Mouse (Mus musculus) heart, embryonic 13.5 days (tissue): Measurements from ENCODE around the gene Uggt1. TPM values are rescaled to one million over a fixed set of nuclear protein-coding genes. Genes with fewer than 3 reads are reported as not detected.

Source experiments
- ATAC-seq: fragments of 200-750 bp; cut with Nextera tagmentation; 2 replicates; pipeline ENCODE4 v1.8.0; 2017; ENCODE audit warnings: moderate TSS enrichment; ENCODE audit not compliant: insufficient number of reproducible peaks, low FRiP score, low TSS enrichment; ENCODE audit errors: extremely low read depth
- H3K27ac ChIP-seq: fragments of 300-500 bp; sonication (generic); replicated peaks from 2 replicates; pipeline ENCODE4 v1.5.1; 2015; ENCODE audit warnings: moderate library complexity, mild to moderate bottlenecking, inconsistent platforms
- H3K27me3 ChIP-seq: fragments of 300-500 bp; sonication (generic); replicated peaks from 2 replicates; pipeline ENCODE4 v1.6.1; 2015; ENCODE audit warnings: mild to moderate bottlenecking, inconsistent platforms
- H3K36me3 ChIP-seq: fragments of 300-500 bp; sonication (generic); 2 replicates; pipeline ENCODE4 v1.6.1; 2015; ENCODE audit warnings: mild to moderate bottlenecking, inconsistent platforms
- H3K4me1 ChIP-seq: fragments of 300-500 bp; sonication (generic); 2 replicates; pipeline ENCODE4 v1.6.1; 2015; ENCODE audit warnings: inconsistent platforms
- H3K4me2 ChIP-seq: fragments of 300-500 bp; sonication (generic); 2 replicates; pipeline ENCODE4 v1.6.1; 2015; ENCODE audit warnings: inconsistent platforms, mild to moderate bottlenecking, moderate library complexity
- H3K4me3 ChIP-seq: fragments of 300-500 bp; sonication (generic); 2 replicates; pipeline ENCODE4 v1.5.1; 2015; ENCODE audit warnings: moderate library complexity, mild to moderate bottlenecking, inconsistent platforms
- H3K9ac ChIP-seq: fragments of 300-500 bp; sonication (generic); 2 replicates; pipeline ENCODE4 v1.6.1; 2015; ENCODE audit warnings: inconsistent platforms, mild to moderate bottlenecking, moderate library complexity
- H3K9me3 ChIP-seq: fragments of 300-500 bp; sonication (generic); 2 replicates; pipeline ENCODE4 v1.6.1; 2016; ENCODE audit warnings: inconsistent platforms
- WGBS: fragments of 180-500 bp; shearing (Covaris S2); methylation state at CpG from one replicate; pipeline ENCODE4 v1.1.7; 2015; ENCODE audit warnings: mixed read lengths; 5-methylcytosine and 5-hydroxymethylcytosine counted together
- polyA plus RNA-seq: library from polyadenylated mRNA; unstranded; fragments of >200 nt; fragmentation: Nextera tagmentation; extraction: Ambion mirVana; gene quantifications from 2 replicates; pipeline ENCODE4 v1.2.1, GENCODE M21; 2015

Gene Uggt1
- polyA plus RNA-seq, 1 experiment from 2014 or later: 32.7 TPM

- Histone ChIP-seq H3K9ac (no peak overlapping the region), H3K36me3 (peaks cover 91% of the 10 kb centered on the region)
Measured at GRCm38 (mm10) chr1:36172941-36173340, 71.6 kb downstream of the Uggt1 start.

GRCm38 (mm10) chr1:36162687-36163086, 81.8 kb downstream of the Uggt1 start:
- WGBS: 60% methylated on average over 8 of the region's 8 CpGs

More at GRCm38 (mm10) chr1:36172941-36173340, 71.6 kb downstream of the Uggt1 start:
- no peak for ATAC-seq
- Histone ChIP-seq H3K4me2 (no peak overlapping the region), H3K27ac (no peak overlapping the region), H3K9me3 (no peaks in the 10 kb centered on the region), H3K4me1 (no peaks in the 10 kb centered on the region), H3K4me3 (no peak overlapping the region), H3K27me3 (no peaks in the 10 kb centered on the region)
- WGBS: 83% methylated on average over 6 of the region's 6 CpGs

DNA sequence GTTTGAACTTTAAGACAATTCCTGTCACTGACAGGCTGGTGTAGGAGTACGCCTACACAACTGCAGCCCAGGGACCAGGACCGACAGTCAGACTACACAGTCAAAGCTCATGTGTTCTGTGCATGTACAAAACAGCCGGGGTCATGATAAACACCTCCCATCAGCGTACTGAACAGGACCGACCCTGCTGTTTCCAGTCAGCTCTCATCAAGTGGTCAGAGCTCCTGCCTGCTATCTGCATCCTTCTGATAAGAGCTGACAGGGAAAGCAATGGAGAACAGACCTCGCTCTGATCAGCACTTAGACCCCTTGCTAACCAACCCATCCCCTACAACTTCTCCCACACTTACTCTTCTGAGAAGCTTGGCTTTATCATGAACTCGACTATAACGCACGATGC, 83.3 kb downstream of the Uggt1 start:
- no peak overlapping the region for H3K9ac ChIP-seq
- no peak for ATAC-seq
- H3K9me3 ChIP-seq: no peaks in the 10 kb centered on the region
- peaks cover 92% of the 10 kb centered on the region for H3K36me3 ChIP-seq
- no peaks in the 10 kb centered on the region for H3K27me3 ChIP-seq
- H3K4me1 ChIP-seq: peaks cover 26% of the 10 kb centered on the region
- H3K27ac ChIP-seq: no peak overlapping the region
- WGBS: 17% methylated on average over 9 of the region's 9 CpGs
- no peak overlapping the region for H3K4me3 ChIP-seq
- no peak overlapping the region for H3K4me2 ChIP-seq

More at GRCm38 (mm10) chr1:36162687-36163086, 81.8 kb downstream of the Uggt1 start:
- Histone ChIP-seq H3K4me1 (peaks cover 26% of the 10 kb centered on the region), H3K4me3 (no peak overlapping the region), H3K4me2 (no peak overlapping the region), H3K27ac (no peak overlapping the region), H3K27me3 (no peaks in the 10 kb centered on the region), H3K9me3 (no peaks in the 10 kb centered on the region), H3K36me3 (peaks cover 86% of the 10 kb centered on the region), H3K9ac (no peak overlapping the region)
- no peak for ATAC-seq

DNA sequence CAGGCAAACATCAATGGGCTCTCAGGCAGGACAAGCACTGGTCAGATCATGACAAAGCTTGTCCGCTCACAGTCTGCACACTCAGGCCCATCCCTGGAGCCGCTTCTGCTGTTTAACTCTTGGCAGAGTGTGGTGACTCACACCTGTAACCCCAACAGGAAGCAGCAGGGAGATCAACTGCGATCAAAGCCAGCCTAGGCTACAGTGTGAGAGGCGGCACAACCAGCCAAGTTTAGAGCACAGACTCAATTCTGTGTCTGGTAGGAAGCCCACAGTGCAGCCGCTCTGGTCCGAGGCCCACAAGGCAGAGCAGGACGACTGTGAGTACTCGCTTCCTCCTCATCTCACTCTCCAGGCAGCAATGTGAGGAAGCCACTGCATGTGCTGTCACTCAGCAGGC, 84.3 kb downstream of the Uggt1 start:
- Histone ChIP-seq H3K4me2 (no peak overlapping the region), H3K9ac (no peak overlapping the region), H3K9me3 (no peaks in the 10 kb centered on the region), H3K27me3 (no peaks in the 10 kb centered on the region), H3K27ac (no peak overlapping the region), H3K4me1 (peaks cover 26% of the 10 kb centered on the region), H3K36me3 (peaks cover 93% of the 10 kb centered on the region), H3K4me3 (no peak overlapping the region)
- WGBS: 58% methylated on average over 8 of the region's 8 CpGs
- ATAC-seq: no peak

DNA sequence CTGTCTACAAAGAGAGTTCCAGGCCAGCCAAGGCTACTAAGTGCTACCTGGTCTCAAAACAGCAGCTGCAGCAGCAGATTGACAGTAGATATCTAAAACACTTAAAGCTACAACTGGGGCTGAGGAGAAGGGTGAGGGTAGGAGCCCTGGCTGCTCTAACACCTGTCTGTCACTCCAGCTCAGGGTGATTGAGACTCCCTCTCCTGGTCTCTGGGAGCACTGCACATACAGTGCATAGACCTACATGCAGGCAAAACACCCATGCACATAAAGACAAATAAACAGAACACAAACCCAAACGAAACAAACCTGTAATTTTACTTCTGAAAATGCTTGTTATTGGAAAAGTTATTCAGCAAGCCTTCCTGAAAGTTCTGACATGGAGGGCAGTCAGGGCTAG, 95.1 kb downstream of the Uggt1 start:
- Histone ChIP-seq H3K27me3 (no peaks in the 10 kb centered on the region), H3K4me3 (no peak overlapping the region), H3K27ac (no peak overlapping the region), H3K9me3 (no peaks in the 10 kb centered on the region), H3K4me2 (no peak overlapping the region), H3K4me1 (peaks cover 3% of the 10 kb centered on the region), H3K36me3 (peaks cover 92% of the 10 kb centered on the region), H3K9ac (no peak overlapping the region)
- no peak for ATAC-seq
- WGBS: 52% methylated on average over 1 of the region's 1 CpGs

- H3K36me3 ChIP-seq: peaks cover 92% of the 10 kb centered on the region
- no peak overlapping the region for H3K4me2 ChIP-seq
- H3K4me1 ChIP-seq: peaks cover 3% of the 10 kb centered on the region
- no peak overlapping the region for H3K4me3 ChIP-seq
- no peak overlapping the region for H3K9ac ChIP-seq
- H3K27me3 ChIP-seq: no peaks in the 10 kb centered on the region
- H3K9me3 ChIP-seq: no peaks in the 10 kb centered on the region
- WGBS: 56% methylated on average over 2 of the region's 2 CpGs
- no peak for ATAC-seq
- H3K27ac ChIP-seq: 0 out of 2 replicates have a peak overlapping the region, but pooled peaks have one; percentile 12
Measured at GRCm38 (mm10) chr1:36148809-36149208, 95.7 kb downstream of the Uggt1 start.

DNA sequence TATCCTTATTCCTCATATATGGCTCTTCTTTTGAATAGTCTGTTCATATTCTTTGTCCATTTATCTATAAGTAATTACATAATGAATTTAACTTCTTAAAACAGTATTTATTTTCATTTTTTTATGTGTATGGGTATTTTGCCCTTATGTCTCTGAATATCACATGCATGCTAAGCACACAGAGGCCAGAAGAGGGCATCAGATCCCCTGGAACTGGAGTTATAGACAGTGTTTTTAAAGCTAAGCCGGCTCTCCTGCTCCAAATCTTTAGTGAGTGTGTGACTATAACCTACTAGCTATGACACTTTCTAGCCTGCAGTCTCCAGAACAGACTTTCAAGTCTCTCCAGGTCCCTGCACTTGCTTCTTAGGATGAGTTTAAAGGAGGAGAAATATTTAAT, 99.5 kb downstream of the Uggt1 start:
- H3K36me3 ChIP-seq: peaks cover 90% of the 10 kb centered on the region
- H3K27me3 ChIP-seq: no peaks in the 10 kb centered on the region
- no peak overlapping the region for H3K4me2 ChIP-seq
- no peak for ATAC-seq
- H3K4me3 ChIP-seq: no peak overlapping the region
- 19% methylated on average over 1 of the region's 1 CpGs for WGBS
- H3K4me1 ChIP-seq: peaks cover 3% of the 10 kb centered on the region
- no peak overlapping the region for H3K27ac ChIP-seq
- H3K9me3 ChIP-seq: no peaks in the 10 kb centered on the region
- H3K9ac ChIP-seq: no peak overlapping the region

DNA sequence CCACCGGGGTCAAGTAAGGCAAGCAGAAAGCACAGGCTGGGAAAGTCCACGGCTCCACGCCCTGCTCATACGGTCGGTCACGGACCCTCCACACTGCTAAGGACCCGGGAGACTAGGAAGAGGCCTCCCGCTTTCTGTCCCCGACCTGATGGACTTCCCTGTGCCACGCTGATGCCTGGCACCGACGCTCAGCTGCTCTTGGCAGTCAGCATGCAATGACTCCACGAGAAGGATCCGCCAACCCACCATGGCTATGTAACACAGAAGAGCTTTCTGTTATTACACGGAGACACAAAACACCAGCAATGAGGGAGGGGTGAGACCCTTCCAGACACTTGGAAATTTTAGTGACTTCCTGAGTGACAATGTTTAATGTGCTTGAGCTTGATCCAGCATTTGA, 104.2 kb downstream of the Uggt1 start:
- Histone ChIP-seq H3K9me3 (no peaks in the 10 kb centered on the region), H3K4me1 (peaks cover 5% of the 10 kb centered on the region), H3K27ac (no peak overlapping the region), H3K9ac (no peak overlapping the region), H3K4me2 (no peak overlapping the region), H3K36me3 (peaks cover 53% of the 10 kb centered on the region), H3K4me3 (no peak overlapping the region), H3K27me3 (no peaks in the 10 kb centered on the region)
- 88% methylated on average over 15 of the region's 15 CpGs for WGBS
- no peak for ATAC-seq

- Histone ChIP-seq H3K4me3 (no peak overlapping the region), H3K36me3 (peaks cover 8% of the 10 kb centered on the region; the same call in 1 of the 2 replicates), H3K9me3 (0 out of 2 replicates have a peak, but pooled peaks cover 2% of the 10 kb centered on the region), H3K4me2 (no peak overlapping the region), H3K4me1 (peaks cover 39% of the 10 kb centered on the region), H3K27ac (no peak overlapping the region), H3K27me3 (no peaks in the 10 kb centered on the region), H3K9ac (no peak overlapping the region)
- ATAC-seq: no peak
- 0% methylated on average over 3 of the region's 3 CpGs for WGBS
Measured at GRCm38 (mm10) chr1:36134584-36134983, 109.9 kb downstream of the Uggt1 start.

GRCm38 (mm10) chr1:36133647-36134046, 110.9 kb downstream of the Uggt1 start:
- peaks cover 5% of the 10 kb centered on the region; the same call in 1 of the 2 replicates for H3K36me3 ChIP-seq
- 58% methylated on average over 3 of the region's 3 CpGs for WGBS
- H3K27me3 ChIP-seq: no peaks in the 10 kb centered on the region
- H3K9ac ChIP-seq: no peak overlapping the region
- peak overlapping the region; percentile 58 for H3K27ac ChIP-seq
- peaks cover 35% of the 10 kb centered on the region for H3K4me1 ChIP-seq
- ATAC-seq: no peak
- no peak overlapping the region for H3K4me2 ChIP-seq
- H3K9me3 ChIP-seq: 0 out of 2 replicates have a peak, but pooled peaks cover 2% of the 10 kb centered on the region
- no peak overlapping the region for H3K4me3 ChIP-seq

DNA sequence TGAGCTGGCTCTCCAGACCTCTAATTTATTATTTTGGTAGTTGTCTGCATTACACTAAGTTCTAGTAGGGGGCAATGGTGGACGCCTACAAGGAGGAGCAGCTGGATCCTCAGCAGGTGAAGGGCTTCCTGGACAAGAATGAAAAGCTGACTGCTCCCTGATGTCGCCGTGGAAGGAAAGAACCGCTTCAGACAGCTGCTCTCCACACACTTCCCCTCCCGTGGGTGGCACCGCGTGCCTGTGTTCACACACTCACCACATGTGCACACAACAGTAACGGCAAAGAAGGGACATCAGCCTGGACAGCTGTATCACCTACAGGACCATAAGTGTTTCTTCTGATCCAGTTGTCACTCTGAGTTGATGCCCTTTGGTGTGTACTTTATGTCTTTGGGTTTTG, 111.5 kb downstream of the Uggt1 start:
- H3K36me3 ChIP-seq: no peaks in the 10 kb centered on the region
- no peak overlapping the region for H3K9ac ChIP-seq
- peaks cover 35% of the 10 kb centered on the region for H3K4me1 ChIP-seq
- H3K4me3 ChIP-seq: no peak overlapping the region
- no peak overlapping the region for H3K4me2 ChIP-seq
- ATAC-seq: no peak
- WGBS: 64% methylated on average over 8 of the region's 8 CpGs
- H3K9me3 ChIP-seq: 0 out of 2 replicates have a peak, but pooled peaks cover 2% of the 10 kb centered on the region
- H3K27ac ChIP-seq: peak overlapping the region; percentile 58
- H3K27me3 ChIP-seq: no peaks in the 10 kb centered on the region

- Histone ChIP-seq H3K9ac (no peak overlapping the region), H3K4me3 (no peak overlapping the region), H3K27ac (no peak overlapping the region), H3K27me3 (no peaks in the 10 kb centered on the region), H3K4me1 (peaks cover 35% of the 10 kb centered on the region), H3K9me3 (0 out of 2 replicates have a peak, but pooled peaks cover 2% of the 10 kb centered on the region), H3K4me2 (peak overlapping the region; percentile 34), H3K36me3 (no peaks in the 10 kb centered on the region)
- no peak for ATAC-seq
- WGBS: 62% methylated on average over 4 of the region's 4 CpGs
Measured at GRCm38 (mm10) chr1:36132211-36132610, 112.3 kb downstream of the Uggt1 start.
